Mouse (Mus musculus): Measurements from ENCODE around the gene Olfr198.
"Not testable (repeated sequence)": the region's sequence is repeated elsewhere in the genome, so short reads cannot be mapped to it uniquely, and the experiment has no call there.

Olfr198 gene

GRCm38 (mm10) chr16:59203433-59203832, at the start of gene Olfr198:
Gene Olfr198, minus strand, starts transcription at chr16:59203533.
- DNase-seq (ENCODE audit: low spot score): not testable (repeated sequence)

DNA sequence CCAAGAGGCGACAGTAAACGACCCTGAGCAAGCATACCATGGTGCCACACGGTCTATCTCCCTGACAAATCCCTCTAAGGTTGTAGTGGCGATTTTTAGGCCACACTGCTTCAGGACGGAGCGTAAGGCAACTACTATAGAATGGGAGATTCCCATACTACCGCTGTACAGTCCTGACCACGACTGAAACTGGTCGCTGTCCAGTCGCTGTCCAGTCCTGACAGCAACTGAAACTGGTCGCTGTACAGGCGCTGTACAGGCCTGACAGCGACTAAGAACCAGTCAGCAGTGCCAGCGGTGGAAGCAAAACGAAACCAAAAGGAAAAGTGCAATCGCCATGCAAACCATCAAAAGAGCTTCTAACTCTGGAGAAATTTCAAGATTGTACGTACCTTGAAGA, 46.4 kb upstream of the Olfr198 start:
- no peak for DNase-seq (ENCODE audit: low spot score)

GRCm38 (mm10) chr16:59219667-59220066, 16.3 kb upstream of the Olfr198 start, which contains the start of gene Olfr199:
Gene Olfr199, minus strand, starts transcription at chr16:59219767.
- not testable (repeated sequence) for DNase-seq (ENCODE audit: low spot score)

DNA sequence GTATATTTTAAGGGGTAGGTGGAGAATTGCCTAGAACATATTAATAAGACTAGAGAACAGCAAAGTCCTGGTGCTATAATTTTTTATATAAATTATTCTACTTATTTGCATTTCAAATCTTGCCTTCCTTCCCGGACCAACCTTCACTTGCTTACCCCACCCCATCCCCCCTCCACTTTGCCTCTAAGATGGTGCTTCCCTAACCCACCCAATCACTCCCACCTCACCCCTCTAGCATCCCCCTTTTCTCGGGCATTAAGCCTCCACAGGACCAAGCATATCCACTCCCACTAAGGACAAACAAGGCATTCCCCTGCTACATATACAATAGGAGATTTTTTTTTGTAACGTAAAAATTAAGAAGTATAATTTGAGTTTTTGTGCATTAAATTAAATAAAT, 14.5 kb upstream of the Olfr198 start:
- DNase-seq (ENCODE audit: low spot score): not testable (repeated sequence)

DNA sequence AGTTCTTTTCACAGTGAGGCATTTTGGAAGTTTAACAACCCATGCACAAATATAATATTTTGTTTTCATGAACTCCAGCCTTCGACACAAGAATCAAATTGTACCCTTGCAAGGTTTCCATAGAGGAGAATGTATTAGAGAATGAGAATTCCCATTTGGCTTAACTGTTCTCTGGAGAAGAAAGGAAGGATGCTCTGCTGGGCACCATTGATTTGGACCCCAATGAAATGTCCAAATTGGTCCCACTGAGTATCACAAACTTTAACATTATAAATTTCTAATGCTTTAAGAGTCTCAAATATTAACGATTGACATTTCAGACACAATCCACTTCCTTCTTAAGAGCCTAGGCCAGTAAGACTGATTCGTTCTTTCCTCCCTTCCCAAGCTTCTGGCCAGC, 33.0 kb downstream of the Olfr198 start, which contains the start of gene Olfr196:
Gene Olfr196 (minus strand): TSS at position 101 of the 400 bp plus-strand sequence.
- DNase-seq (ENCODE audit: low spot score): no peak

DNA sequence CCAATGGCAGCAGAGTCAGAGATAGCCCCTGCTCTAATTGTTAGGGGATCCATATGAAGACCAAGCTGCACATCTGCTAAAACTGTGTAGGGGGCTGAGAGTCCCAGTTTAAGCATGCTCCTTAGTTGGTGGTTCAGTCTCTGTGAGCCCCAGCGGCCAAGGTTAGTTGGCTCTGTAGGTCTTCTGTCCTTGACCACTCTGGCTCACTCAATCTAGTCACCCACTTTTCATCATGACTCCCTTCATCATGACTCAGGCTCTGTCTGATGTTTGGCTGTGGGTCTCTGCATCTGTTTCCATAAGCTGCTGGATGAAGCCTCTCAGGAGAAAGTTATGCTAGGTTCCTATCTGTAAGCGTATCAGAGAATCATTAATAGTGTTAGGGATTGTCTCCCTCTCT, 51.3 kb downstream of the Olfr198 start:
- DNase-seq (ENCODE audit: low spot score): no peak

All from layer of hippocampus, adult 9-10 months (tissue).